ENCODE assay signal across 8 mouse cellular contexts in the genomic region with DNA sequence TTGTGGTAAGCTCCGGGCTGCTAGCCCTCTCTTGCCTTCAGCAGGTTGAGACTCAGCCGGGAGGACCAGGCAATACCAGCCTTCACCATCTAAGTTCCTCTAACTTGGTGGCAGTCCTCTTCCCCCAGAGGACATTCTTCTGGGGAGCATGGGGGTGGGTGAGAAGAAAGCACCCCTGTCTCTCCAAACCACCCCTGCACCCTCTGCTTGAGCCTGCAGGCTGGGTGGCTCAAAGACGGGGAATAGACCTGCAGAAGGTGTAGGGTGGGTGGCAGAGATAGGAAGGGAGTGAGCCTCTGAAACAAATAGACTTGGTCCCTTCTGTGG. TPM values are rescaled to one million over a fixed set of nuclear protein-coding genes. Genes with fewer than 3 reads are reported as not detected.
A peak's percentile ranks its signal among the peaks of the same experiment; 100 is the strongest.
DNase-seq lines count a peak whose midpoint lies in the region; ATAC-seq and TF ChIP-seq lines count a peak whose summit lies in the region.
"Had no signal": no experiment of that assay in that cellular context is flagged by ENCODE, and none has a peak within 500 bp of the region (broad histone marks: within the 10 kb centered on the region; RNA-seq: fewer than 3 reads in every experiment).

No protein-coding gene starts in this region.

- peak overlapping the region; percentile 65 for H3K4me3 ChIP-seq in left cerebral cortex, adult 2 months
- peak overlapping the region; percentile 73 for H3K4me3 ChIP-seq in forebrain, embryonic 10.5 days
- peak overlapping the region; percentile 45 for H3K4me3 ChIP-seq in intestine, postnatal 0 days (ENCODE audit: low read depth, low read length)
- H3K4me3 ChIP-seq in olfactory bulb, adult 2 months (ENCODE audit: insufficient read depth, low read depth, low read length), result peak overlapping the region; percentile 82

- intact Hi-C loops in left cerebral cortex, adult 2 months (cut with DNase I), result loop anchor here (2.0 to 10.0 kb wide), 5 partner anchors 53 to 276 kb away; no protein-coding TSS in a partner anchor

- H3K9me3 ChIP-seq in forebrain, embryonic 10.5 days, result no peaks in the 10 kb centered on the region
- no peaks in the 10 kb centered on the region for H3K9me3 ChIP-seq in intestine, postnatal 0 days (ENCODE audit: control insufficient read depth)

- H3K4me1 ChIP-seq in forebrain, embryonic 10.5 days, result peaks cover 16% of the 10 kb centered on the region
- H3K4me1 ChIP-seq in intestine, postnatal 0 days (replicated peaks; ENCODE audit: control insufficient read depth, insufficient read depth, low read length), result no peaks in the 10 kb centered on the region
- peaks cover 5% of the 10 kb centered on the region; the same call in 1 of the 2 replicates for H3K4me1 ChIP-seq in olfactory bulb, adult 2 months (ENCODE audit: control insufficient read depth, insufficient read depth, low read length)

- DNase-seq in left cerebral cortex, adult 2 months (ENCODE audit: extremely low spot score in 1 of 2, low spot score in 2 of 2), result no peak
- DNase-seq in left cerebral cortex, adult 11 months (ENCODE audit: low spot score), result no peak
- DNase-seq in forebrain, embryonic 10.5 days (ENCODE audit: extremely low spot score, low spot score), result no peak
- DNase-seq in natural killer cell, adult 2 months (ENCODE audit: low spot score in 2 of 2), result no peak

- WGBS in forebrain, embryonic 10.5 days, result 18% methylated on average over 3 of the region's 3 CpGs
- WGBS in intestine, postnatal 0 days, result 27% methylated on average over 3 of the region's 3 CpGs
- WGBS in olfactory bulb, adult 2 months, result 7% methylated on average over 3 of the region's 3 CpGs

- H3K4me2 ChIP-seq in intestine, postnatal 0 days (replicated peaks; ENCODE audit: low read depth), result peak overlapping the region; percentile 69

- no peak for TF ChIP-seq CTCF in left cerebral cortex, adult 2 months (IDR thresholded peaks at IDR 0.05)
- no peak for TF ChIP-seq CTCF in intestine, postnatal 0 days (IDR thresholded peaks at IDR 0.05; ENCODE audit: low read depth)
- no peak for TF ChIP-seq CTCF in olfactory bulb, adult 2 months (IDR thresholded peaks at IDR 0.05; ENCODE audit: insufficient read depth, low read depth, low read length)

- H3K27me3 ChIP-seq in forebrain, embryonic 10.5 days (ENCODE audit: poor library complexity, severe bottlenecking), result peaks cover 54% of the 10 kb centered on the region
- peaks cover 20% of the 10 kb centered on the region for H3K27me3 ChIP-seq in intestine, postnatal 0 days (replicated peaks; ENCODE audit: control insufficient read depth, insufficient read depth, low read length)

- TF ChIP-seq POLR2A in olfactory bulb, adult 2 months (IDR thresholded peaks at IDR 0.05; ENCODE audit: insufficient read depth, low read depth, low read length), result no peak

- H3K36me3 ChIP-seq in forebrain, embryonic 10.5 days (replicated peaks), result no peaks in the 10 kb centered on the region
- H3K36me3 ChIP-seq in intestine, postnatal 0 days (ENCODE audit: control insufficient read depth, insufficient read depth), result no peaks in the 10 kb centered on the region

- no peak overlapping the region for H3K9ac ChIP-seq in intestine, postnatal 0 days (ENCODE audit: low read depth, low read length)
- H3K9ac ChIP-seq: liver, embryonic 14.5 days had no signal

- H3K27ac ChIP-seq in left cerebral cortex, adult 2 months, result peak overlapping the region; percentile 99
- peak overlapping the region; percentile 82; the same call in 1 of the 2 replicates for H3K27ac ChIP-seq in forebrain, embryonic 10.5 days
- no peak overlapping the region for H3K27ac ChIP-seq in intestine, postnatal 0 days (ENCODE audit: low read depth, low read length)
- H3K27ac ChIP-seq in olfactory bulb, adult 2 months (ENCODE audit: insufficient read depth, low read depth, low read length), result peak overlapping the region; percentile 89
- H3K27ac ChIP-seq: liver, embryonic 14.5 days had no signal

- ATAC-seq in intestine, postnatal 0 days, result no peak
- ATAC-seq in activated CD4-positive, CD25-positive, alpha-beta regulatory T cell, adult 4 months, result no peak

RNA-seq across cellular contexts. Expression of a gene that starts 1.3 kb away (rescaled TPM):
- 10 to 100 TPM; 31.6 to 32.6 TPM for total RNA-seq in left cerebral cortex, adult 2 months (2021)
- polyA plus RNA-seq in forebrain, embryonic 10.5 days (2016; fragmentation: Nextera tagmentation; extraction: Ambion mirVana), result 0.12 and 0.28 TPM in 2 replicates
- polyA plus RNA-seq in intestine, postnatal 0 days (2015; fragmentation: Nextera tagmentation; extraction: Ambion mirVana), result 1.7 and 1.8 TPM in 2 replicates
- not detected in 2 replicates for polyA plus RNA-seq in olfactory bulb, adult 2 months (2012; ENCODE audit: insufficient read depth, insufficient read length, low replicate concordance, missing spikeins)
- not detected for polyA plus RNA-seq in activated CD4-positive, CD25-positive, alpha-beta regulatory T cell, adult 4 months (2017; shearing (Covaris generic))
